Mouse (Mus musculus) spleen, adult 18-20 months (tissue): ENCODE measurements around the gene Dut.
"Not testable (repeated sequence)": the region's sequence is repeated elsewhere in the genome, so short reads cannot be mapped to it uniquely, and the experiment has no call there.

Source experiments
- DNase-seq, 2 experiments: peaks; one replicate each; pipeline ENCODE4 v3.0.0; 2022; ENCODE audit warnings: mixed read lengths in 2 of 2

Gene Dut

DNA sequence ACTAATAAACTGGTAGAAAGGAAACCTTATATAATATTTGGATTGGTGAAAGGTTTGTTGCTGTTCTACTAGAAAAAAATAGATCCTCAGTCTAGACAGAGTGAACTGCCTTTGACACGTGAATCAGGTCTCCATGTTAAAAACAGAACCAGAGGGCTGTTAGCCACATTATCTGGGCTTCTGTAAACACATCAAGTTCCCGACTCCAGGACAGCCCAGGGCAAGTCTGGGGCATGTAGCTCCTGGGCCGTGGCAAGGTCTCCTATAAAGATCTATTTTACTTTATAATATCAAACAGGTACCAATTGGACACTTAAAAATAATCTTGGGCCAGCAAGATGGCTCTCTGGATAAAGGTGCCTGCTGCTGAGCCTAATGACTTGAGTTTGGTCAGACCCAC lies 8.9 kb downstream of the Dut start:
- no peak for DNase-seq

DNA sequence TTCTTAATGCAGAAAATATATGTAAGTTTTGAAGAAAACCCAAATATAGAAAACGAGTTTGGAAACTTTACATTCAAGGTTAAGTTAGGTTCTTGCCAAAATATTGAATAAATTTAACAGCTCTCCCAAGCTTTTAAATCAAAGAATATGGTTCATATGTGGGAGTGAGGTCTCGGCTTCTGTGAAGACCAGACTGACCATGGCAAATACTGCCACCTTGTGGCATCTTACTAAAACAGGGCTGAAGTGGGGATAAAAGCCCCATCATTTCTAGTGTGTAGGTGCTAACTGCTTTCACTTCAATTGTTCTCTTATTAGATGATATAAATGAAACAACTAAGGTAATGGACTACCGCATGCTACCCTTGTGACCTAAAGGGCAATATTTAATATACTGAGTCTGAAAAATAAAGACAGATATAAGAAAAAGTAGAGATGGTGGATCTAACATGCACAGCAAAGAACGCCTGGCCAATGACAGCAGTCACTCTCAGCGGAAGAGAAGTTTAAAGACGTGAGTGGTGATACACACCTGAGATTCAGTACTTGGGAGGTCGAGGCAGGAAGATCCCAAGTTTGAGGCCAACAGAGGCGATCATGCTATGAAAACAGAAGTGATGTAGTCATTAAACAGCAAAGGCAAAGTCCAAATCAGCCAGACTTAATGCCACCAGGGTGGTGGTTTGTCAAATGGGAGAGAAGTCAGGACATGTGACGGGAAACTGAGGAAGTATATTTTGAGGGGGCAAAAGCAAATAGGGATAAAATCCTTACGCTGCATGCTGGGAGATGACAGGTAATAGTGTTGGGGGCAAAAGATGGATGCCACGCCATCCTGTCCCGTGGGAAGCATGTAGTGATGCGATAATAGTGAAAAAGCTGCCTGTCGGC lies 12.5 kb downstream of the Dut start:
- no peak for DNase-seq

DNA sequence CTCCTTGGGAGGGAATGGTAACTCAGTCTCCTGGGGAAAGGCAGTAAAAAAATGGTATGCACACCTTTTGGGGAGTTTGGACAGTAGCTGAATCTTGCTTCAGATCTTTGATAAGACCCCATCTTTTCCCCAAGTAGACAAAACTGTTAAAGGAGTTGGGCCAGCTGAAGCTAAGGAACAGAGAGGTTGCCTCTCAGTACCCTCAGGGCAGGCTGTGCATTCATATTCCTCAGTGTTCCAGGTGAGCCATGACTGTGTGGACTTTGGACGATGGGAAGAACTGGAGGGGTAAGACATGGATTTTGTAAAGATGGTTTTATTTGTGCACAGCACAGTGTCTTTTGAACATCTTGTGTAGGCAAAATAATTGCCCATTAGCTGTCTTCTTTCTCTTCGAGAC lies 13.3 kb downstream of the Dut start:
- DNase-seq, result no peak

DNA sequence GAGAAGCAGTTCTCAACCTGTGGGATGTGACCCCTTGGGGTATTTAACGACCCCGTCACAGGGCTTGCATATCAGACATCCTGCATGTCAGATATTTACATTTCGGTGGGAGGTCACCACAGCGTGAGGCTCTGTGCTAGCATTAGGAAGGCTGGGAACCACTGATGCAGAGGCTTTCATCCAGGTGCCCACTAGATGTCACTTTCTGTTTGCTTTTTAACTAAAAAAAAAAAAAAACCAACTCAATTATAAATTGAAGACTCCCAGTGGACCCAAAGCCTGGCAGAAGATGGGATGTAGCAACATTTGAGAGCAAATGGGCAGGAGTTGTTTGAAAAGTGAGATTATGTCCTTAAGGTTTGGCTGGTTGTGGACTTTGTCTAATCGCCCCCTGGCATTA lies 16.1 kb downstream of the Dut start:
- DNase-seq, result no peak

DNA sequence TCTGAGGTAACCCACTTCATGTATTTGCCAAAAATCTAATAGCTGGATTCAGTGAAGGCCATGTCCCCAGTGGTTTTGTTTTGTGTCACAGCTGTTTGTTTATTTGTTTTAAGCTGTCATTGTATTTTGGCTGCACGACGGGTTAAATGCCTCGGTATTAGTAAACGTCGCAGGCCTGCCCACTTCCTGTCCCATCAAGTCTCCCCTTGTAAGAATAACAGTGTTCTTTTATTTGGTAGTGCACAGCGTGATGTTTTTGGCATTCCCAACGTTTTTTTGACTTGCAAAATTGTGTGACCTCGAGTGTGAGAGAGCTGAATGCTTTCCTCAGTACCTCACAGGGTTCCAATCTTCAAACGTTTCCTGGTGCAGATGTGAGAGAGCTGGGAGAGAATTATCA lies 16.8 kb downstream of the Dut start:
- no peak for DNase-seq

DNA sequence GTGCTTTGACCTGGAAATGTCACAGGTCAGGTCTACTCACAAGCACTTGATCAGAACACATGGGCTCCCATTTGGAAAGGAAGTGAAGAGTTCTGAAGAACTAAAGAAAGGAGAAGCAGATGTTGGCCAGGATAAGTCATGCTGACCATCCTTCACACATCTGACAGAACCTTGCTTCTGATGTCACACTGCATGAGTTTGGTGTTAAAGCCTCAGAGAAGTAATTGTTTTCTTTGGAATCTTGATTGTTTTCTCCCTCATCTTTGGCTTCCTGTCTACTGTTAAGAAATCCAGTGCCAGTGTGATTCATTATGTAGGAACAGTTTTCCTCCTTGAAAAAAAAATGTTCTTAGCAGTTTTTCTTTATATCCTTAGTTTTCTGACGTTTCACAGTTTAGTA lies 21.9 kb downstream of the Dut start:
- no peak for DNase-seq

DNA sequence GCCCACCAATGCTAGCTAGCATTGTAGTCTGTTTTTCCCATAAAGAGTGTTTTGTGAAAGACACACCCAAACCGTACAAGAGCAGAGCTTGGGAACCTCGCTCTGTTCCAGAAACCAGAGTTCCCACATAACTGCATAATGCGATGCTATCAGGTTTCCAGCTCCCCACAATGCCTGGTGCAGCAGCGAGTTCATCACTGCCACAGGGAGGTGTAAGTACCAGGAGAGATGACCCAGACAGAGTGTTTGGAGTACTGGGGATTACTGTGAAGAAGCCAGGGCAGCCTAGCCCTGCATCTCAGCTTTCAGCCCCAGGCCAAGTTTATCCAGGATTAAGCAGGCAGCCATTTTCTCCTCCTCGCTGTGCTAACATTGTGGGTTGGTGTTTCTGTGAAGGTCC lies 28.6 kb downstream of the Dut start:
- DNase-seq, result no peak

DNA sequence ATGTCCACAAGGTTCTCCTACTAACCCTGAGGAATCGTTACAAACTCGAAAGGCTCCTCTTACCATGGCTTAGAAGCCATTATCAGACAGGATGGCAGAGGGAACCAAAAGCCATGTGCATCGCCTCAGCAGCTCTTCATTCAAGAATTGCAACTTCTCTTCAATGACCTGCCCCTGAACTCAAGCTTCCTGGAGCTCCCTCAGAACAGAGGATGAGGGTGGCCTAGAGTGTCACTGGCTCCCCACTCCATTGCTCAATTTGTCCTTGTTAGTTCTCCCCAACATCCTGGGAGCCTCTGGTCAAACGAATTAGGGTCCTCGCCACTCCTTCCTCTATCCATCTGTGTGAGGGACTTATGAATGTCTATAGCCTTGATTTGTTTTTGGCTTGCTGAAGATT lies 29.7 kb downstream of the Dut start:
- DNase-seq, result no peak

DNA sequence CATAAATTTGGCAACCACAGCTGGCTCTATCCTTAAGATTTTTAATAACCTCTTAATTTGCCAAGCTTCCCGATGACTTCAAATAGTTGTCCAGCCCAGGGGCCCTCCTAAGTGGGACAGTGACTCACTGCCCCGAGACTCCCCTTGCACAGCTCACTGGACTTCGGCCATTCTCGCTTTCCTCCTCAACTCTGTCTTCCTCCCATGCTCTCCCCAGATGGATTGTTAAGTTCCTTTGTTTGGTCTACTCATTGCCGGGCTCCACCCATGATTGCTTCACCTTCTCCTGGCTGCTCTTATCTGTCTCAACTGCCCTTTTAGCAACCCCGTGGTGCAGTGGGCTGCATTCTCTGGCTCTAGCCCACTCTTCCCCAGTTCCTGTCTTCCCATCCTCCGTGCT lies 31.5 kb downstream of the Dut start:
- DNase-seq, result no peak

DNA sequence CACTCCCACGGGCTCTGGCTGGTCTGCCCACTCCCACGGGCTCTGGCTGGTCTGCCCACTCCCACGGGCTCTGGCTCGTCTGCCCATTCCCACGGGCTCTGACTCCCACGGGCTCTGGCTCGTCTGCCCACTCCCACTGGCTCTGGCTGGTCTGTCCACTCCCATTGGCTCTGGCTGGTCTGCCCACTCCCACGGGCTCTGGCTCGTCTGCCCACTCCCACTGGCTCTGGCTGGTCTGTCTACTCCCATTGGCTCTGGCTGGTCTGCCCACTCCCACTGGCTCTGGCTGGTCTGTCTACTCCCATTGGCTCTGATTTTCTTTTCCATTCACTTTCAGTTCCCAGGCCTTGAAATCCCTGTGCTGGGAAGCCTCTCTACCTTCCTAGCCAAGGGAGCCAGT lies 33.0 kb downstream of the Dut start:
- not testable (repeated sequence) for DNase-seq

DNA sequence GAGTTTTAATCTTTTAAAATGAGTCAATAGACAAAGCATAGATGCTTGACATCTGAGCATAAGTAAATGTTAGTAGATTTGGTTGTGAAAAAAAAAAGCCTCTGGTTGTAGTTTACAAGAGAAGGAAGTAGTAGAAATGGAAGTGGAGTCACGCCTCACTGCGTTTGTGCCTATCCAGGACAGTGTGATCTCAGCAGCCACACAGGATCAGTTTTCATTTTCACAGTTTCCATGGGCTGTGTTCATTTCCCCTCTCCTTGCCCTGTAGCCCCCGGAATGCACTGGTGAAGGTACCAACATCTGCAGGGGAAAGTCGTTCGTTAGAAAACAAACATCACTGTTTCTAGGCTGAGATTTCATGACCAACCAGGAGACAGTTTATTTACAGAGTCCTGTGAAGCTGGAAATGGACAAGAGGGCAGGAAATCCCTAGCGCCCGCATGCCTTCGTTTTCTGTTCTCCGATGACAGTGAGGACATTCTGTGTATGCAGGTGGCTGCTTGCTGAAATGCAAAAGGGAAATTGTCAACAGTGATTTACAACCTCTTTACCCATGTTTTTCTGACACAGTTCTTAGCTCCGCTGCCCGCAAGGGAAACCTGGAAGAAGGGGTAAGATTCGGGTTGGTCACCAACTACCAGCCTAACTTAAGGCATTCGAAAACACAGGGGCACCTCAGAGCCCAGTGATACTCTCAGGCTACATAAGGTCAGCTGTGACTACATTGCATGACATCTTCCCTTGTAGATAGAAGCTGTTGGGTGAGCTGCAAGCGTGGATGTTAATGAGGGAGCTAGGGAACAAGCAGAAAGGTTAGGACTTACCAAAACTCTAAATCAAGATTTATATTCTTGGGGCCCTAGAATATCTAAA lies 35.6 kb downstream of the Dut start:
- peak in 1 of 2 experiments; percentile 13 for DNase-seq

DNA sequence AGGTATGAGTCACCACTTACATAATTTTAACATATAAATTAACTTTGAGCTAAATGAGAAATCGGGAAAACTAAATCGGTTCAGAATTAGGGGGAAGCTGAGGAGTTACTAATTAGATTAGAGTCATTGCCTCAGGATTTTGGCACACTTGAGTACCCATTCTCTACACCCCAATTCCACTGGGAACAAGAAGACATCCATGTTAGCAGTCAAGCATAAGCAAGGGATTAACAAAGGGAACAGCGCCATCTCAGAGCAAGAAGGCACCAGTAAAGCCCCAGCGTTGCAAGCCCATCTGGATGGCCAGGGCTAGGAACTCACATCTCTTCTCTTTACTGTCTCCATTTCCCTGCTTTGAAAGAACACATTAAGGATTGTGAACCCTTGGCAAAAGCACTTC lies 38.8 kb downstream of the Dut start:
- no peak for DNase-seq

DNA sequence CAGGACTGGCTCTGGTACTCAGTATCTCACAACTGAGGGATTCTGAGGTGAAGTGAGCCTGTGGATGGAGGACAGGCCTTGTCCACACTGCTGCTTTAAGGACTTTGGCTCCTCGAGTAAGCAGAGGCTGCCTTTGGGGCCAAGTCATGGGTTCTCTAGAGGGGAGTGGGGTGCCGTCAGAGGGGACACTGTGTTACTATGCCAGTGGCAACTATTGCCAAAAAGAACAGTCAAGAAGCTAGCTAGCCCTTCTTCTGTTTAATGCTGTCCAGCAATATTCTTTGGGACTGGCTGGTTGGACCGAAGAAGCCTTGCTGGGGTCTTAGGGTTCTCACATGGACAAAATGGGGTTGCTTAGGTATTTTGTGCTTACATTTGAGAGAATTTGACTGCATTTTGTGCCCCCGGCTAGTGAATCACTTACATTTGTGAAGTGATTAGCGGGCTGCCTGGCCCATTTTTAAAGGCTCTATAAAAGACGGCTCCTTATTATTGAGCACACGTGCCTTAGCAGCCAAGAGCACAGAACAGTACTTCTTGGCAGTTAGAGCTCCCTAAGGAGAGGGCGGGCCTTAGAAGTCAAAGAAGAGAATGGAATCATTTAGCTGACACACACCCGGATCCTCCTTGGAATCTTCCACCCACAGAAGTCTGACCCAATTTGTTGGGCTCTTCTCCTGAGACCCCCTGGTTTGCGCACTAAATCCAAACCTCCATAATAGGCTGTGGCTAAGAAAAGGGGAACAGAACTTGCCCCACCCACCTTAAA lies 43.4 kb downstream of the Dut start:
- no peak for DNase-seq

DNA sequence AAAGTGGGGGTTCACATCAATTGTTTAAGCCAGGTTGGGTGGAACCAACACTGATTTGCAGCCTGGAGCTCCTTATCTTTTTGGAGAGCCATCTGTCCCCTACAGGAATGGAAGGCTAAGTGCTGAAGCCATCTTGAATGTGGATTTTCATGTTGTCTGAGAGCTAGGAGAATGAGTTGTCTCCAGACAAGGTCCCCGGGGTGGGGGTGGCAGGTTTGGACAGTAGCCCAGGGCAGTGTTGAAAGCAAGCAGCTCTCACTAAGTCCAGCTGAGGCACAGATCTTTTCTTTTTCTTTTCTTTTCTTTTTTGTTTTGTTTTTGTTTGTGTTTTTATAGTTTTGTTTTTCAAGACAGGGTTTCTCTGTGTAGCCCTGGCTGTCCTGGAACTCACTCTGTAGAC lies 44.1 kb downstream of the Dut start:
- DNase-seq, result no peak

DNA sequence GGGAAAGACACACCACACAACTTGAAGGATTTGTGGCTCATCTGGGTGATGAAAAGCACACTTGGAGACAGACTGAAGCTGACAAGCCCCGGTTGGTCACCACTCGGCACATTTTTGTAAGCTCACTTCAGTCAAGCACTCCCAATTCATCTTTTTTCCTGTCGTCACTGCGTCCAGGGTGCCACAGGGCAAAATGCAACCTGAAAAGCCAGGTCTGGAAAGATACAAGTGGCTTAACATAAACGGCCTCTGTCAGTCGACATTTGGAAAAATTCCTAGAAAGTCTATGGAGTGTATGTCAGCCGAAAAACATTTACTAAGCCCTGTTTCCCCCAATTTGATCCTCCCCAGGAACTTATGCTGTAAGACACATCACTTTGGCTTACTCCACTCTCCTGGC lies 45.6 kb downstream of the Dut start:
- no peak for DNase-seq

DNA sequence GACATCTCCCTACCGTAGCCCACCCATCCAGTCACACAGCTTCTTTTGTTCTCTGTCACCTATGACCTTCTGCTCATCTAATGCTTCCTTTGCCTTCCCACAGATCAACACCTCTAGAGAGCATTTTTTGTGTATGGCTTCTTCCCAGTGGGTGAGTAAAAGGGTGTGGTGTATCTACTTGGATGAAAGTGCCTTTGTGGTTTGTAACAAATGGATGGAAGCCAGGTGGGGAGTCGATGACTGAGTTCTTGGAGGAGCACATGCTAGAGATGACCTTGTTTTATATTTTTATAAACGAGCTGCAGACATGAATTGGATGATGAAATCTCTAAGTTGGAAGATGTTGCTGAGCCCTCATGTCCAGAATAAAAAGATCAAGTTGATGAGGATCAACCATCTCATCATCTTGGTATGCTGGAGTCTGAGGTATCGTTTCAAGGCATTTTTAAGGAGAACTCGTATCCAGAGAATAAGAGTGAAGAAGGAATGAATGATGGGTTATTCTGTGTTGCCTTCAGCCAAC lies 47.0 kb downstream of the Dut start:
- DNase-seq, result no peak

DNA sequence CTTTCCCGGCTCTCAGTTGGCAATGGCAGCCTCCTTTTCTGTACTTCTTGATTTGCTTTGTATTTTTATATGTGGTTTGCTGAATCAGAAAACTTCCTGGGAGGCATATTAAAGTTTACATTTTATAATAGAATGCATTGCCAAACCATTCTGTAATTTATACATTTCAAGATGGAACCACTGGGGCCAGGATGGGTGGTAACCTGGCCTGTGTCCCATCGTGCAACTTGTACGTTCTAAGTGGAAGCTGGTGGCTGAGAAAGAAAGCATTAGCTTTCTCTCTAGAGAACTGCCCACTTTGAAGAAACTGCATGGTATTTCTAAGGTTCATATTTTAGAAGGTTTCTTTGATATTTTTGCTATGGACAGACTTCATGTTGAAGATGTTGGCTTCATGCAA lies 48.5 kb downstream of the Dut start:
- no peak for DNase-seq

DNA sequence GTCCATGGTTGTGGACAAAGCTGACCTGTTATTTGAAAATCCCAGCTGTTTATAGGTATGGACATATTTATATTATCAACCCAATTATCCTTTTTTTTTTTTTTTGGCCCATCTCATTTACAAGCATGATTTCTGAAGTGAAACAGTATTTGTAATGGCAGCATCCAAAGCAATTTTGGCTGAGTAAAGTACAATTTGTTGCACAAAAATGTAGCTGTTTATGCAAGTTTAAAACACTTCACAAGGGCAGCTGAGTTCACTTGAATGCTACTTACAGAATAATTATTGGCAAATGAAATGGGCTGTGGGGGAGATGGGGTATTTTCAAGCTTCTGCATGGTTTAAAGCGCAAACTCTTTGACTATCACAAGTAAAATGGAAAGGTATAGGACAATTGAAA lies 51.9 kb downstream of the Dut start:
- DNase-seq, result no peak

DNA sequence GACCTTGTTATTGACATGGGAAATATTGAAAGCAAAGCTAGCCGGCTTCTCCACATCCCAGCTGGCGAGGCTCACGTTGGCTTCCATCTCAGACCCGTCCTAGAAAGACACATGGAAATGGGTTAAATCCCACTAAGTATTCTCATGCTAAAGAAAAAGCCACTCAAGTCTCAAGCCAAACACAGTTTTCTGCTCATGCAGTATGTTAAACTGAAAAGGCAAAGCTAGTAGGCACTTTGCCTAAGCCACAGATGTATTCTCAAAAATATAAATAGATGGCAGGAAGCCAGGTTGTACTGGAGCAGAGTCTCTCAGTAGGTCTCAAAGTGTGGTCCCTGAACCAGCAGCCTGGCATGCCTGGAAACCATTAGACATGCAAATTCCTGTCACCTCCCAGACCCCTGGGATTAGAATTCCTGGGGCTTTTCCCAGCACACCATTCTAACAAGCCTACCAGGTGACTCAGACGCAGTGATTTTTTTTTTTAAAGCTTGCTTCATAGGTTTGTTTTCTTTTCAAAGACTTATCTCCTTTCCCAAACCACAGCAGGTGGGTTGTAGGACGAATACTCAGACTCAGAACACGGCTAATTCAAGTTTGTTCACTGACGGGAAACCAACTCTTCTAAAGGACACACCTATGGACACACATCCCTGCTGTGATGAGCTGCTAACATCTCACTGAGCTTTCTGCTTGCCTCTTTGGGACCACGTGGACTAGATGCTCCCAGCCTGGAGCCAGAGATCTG lies 55.1 kb downstream of the Dut start:
- no peak for DNase-seq

DNA sequence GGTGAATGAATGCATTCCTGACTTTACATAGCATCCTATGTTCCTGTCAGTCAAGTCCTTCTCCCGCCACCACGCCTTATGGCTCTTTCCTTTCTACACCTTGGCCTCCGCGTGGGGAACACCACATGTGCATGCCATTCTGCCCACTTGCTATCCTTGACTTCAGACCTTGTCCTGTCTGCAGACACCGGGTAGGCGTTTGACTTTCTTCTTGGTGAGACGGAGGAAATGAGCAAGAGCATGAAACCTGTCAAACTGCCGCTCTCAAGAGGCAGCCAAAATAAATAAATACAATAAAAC lies 55.6 kb downstream of the Dut start:
- no peak for DNase-seq

DNA sequence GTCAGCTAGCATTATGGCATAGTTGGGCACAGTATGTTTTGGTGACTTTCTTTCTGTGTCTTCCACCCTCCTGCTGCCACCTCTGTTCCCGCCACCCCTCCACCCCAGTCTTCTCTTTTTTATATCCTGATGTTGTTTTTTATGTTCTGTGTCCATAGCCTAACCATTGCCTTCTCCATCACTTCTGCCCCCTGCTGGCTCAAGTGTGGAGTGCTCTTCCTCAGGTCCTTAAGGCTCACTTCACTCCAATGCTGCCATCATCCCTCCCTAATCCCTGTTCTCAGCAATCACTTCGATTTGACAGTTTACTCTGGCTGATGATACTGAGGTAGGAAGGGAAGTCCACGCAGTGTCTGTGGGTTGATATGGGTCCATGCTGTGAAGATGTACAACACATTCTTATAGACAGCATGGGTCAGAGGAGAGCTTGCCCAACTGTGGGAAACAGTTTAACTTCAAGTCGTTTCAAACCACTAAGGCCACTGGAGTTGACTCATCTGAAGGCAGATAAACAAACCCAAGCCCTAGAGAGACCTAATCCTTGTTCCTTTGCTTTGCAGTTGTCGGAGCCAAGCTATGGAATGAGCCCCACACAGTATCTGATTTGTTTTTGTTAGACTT lies 56.9 kb downstream of the Dut start:
- no peak for DNase-seq

DNA sequence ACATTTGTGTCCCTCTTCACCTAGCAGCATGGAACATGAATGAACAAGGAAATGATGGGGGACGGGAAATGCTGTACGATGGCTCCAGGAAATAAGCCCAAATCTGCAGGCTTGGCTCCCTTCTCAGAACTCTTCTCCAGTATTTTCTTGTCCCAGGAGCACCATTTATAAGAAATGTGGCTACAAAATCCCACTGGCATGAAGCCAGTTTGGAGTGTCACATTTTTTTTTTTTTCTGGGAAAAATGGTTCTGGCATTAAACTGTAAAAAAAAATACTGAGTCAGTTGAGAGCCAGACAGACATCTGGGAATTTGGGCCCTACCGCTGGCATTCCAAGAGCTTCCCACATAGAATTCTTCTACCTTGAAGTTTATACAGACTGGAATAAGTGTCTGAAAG lies 57.8 kb downstream of the Dut start:
- DNase-seq, result no peak
